Mouse (Mus musculus) naive thymus-derived CD4-positive, alpha-beta T cell, adult 2 months (primary cell): ENCODE measurements at regions not wholly inside any gene's neighbourhood (a gene's known extent, or its start where the extent isn't known, plus 50 kb on each side); places are given as distances from the start of the nearest gene placed in this dataset.

ENCODE experiments used
- DNase-seq: peaks from one replicate; pipeline ENCODE4 v3.0.0-alpha.2; 2011; ENCODE audit warnings: low read depth

- no peak for DNase-seq
These were observed 199.7 kb upstream of the Eef2kmt start for GRCm38 (mm10) chr16:5455352-5455965.

- peak; percentile 63 for DNase-seq
These were observed 198.5 kb upstream of the Eef2kmt start for GRCm38 (mm10) chr16:5454243-5454642.

- DNase-seq, result peak; percentile 71
These were observed 197.2 kb upstream of the Eef2kmt start for GRCm38 (mm10) chr16:5452971-5453370.

- DNase-seq, result peak; percentile 81
These were observed 190.0 kb upstream of the Eef2kmt start for GRCm38 (mm10) chr16:5445776-5446175.

GRCm38 (mm10) chr16:5444785-5445184 is 189.0 kb upstream of the Eef2kmt start:
- no peak for DNase-seq

- DNase-seq, result no peak
These were observed 183.9 kb upstream of the Eef2kmt start for GRCm38 (mm10) chr16:5439717-5440116.

- DNase-seq, result no peak
These were observed 182.6 kb upstream of the Eef2kmt start for GRCm38 (mm10) chr16:5438405-5438804.

GRCm38 (mm10) chr16:5431689-5432088 is 175.9 kb upstream of the Eef2kmt start:
- no peak for DNase-seq

- DNase-seq, result no peak
These were observed 175.3 kb upstream of the Eef2kmt start for GRCm38 (mm10) chr16:5431111-5431510.

- no peak for DNase-seq
These were observed 173.7 kb upstream of the Eef2kmt start for GRCm38 (mm10) chr16:5429466-5429865.

- DNase-seq, result no peak
These were observed 170.1 kb upstream of the Eef2kmt start for GRCm38 (mm10) chr16:5425908-5426307.

- no peak for DNase-seq
These were observed 166.3 kb upstream of the Eef2kmt start for GRCm38 (mm10) chr16:5422041-5422440.

- peak; percentile 26 for DNase-seq
These were observed 165.8 kb upstream of the Eef2kmt start for GRCm38 (mm10) chr16:5421591-5421990.

- DNase-seq, result no peak
These were observed 163.7 kb upstream of the Eef2kmt start for GRCm38 (mm10) chr16:5419467-5419866.

- no peak for DNase-seq
These were observed 162.8 kb upstream of the Eef2kmt start for GRCm38 (mm10) chr16:5418462-5419197.

- peak; percentile 50 for DNase-seq
These were observed 159.5 kb upstream of the Eef2kmt start for GRCm38 (mm10) chr16:5415310-5415709.

GRCm38 (mm10) chr16:5411819-5412385 is 156.1 kb upstream of the Eef2kmt start:
- DNase-seq, result no peak

GRCm38 (mm10) chr16:5406711-5407110 is 150.9 kb upstream of the Eef2kmt start:
- peak; percentile 76 for DNase-seq

GRCm38 (mm10) chr16:5393336-5393735 is 137.6 kb upstream of the Eef2kmt start:
- peak; percentile 45 for DNase-seq

- DNase-seq, result no peak
These were observed 127.1 kb upstream of the Eef2kmt start for GRCm38 (mm10) chr16:5382930-5383329.

- no peak for DNase-seq
These were observed 126.6 kb upstream of the Eef2kmt start for GRCm38 (mm10) chr16:5382228-5382884.

- DNase-seq, result no peak
These were observed 124.8 kb upstream of the Eef2kmt start for GRCm38 (mm10) chr16:5380626-5381025.

- DNase-seq, result no peak
These were observed 121.2 kb upstream of the Eef2kmt start for GRCm38 (mm10) chr16:5377001-5377400.
